Mouse (Mus musculus) heart, postnatal 0 days (tissue): ENCODE measurements around the gene Ints12.

Source experiments
- CTCF ChIP-seq: IDR thresholded peaks from 2 replicates; pipeline ENCODE4 v1.5.1; 2016; ENCODE audit warnings: antibody characterized with exemption, control low read depth, low read depth
- EP300 ChIP-seq: IDR thresholded peaks from 2 replicates; pipeline ENCODE4 v1.6.1; 2016; ENCODE audit warnings: antibody characterized with exemption, low read depth

- TF ChIP-seq CTCF (no peak), EP300 (no peak)
Measured at GRCm38 (mm10) chr3:133113281-133113680, 21.6 kb downstream of the Ints12 start.
